Mouse (Mus musculus): ENCODE measurements at regions not wholly inside any gene's neighbourhood (a gene's known extent, or its start where the extent isn't known, plus 50 kb on each side); places are given as distances from the start of the nearest gene placed in this dataset.

GRCm38 (mm10) chr15:88244606-88245005 lies 355.5 kb upstream of the Zdhhc25 start:
- in situ Hi-C loops (cut with MboI; ENCODE audit: low sequenced_read_pairs in 2 of 2, unreplicated experiment in 2 of 2) = no loop called here

GRCm38 (mm10) chr15:88245496-88246246 lies 354.4 kb upstream of the Zdhhc25 start:
- no peaks in the 10 kb centered on the region for H3K9me3 ChIP-seq (ENCODE audit: control insufficient read depth, insufficient read depth, low read depth, low read length)
- H3K4me1 ChIP-seq (ENCODE audit: control insufficient read depth in 2 of 2, insufficient read depth in 2 of 2, low read length in 2 of 2, poor library complexity in 1 of 2) = no peaks in the 10 kb centered on the region
- no peak overlapping the region for H3K4me3 ChIP-seq (ENCODE audit: insufficient read depth in 1 of 2, low read depth in 1 of 2, low read length in 2 of 2, poor library complexity in 1 of 2, severe bottlenecking in 1 of 2)
- H3K36me3 ChIP-seq (ENCODE audit: control insufficient read depth, insufficient read depth, low read length, poor library complexity, severe bottlenecking) = no peaks in the 10 kb centered on the region
- DNase-seq (ENCODE audit: low read depth, low spot score) = no peak
- in situ Hi-C loops (cut with MboI; ENCODE audit: low sequenced_read_pairs in 2 of 2, unreplicated experiment in 2 of 2) = no loop called here
- H3K27ac ChIP-seq (ENCODE audit: insufficient read depth, low read depth, low read length, poor library complexity, severe bottlenecking) = no peak overlapping the region
- no peak for TF ChIP-seq ZC3H11A (IDR thresholded peaks at IDR 0.05; ENCODE audit: borderline replicate concordance, low read depth, low read length)
- TF ChIP-seq MAFK (IDR thresholded peaks at IDR 0.05; ENCODE audit: insufficient read depth, low read depth, low read length) = no peak
- no peak for TF ChIP-seq HCFC1 (IDR thresholded peaks at IDR 0.05; ENCODE audit: borderline replicate concordance, insufficient read depth, low read length)
- no peak for TF ChIP-seq ZNF384 (IDR thresholded peaks at IDR 0.05; ENCODE audit: low read depth, low read length)
- TF ChIP-seq CHD2 (IDR thresholded peaks at IDR 0.05; ENCODE audit: low read depth, low read length) = no peak
- H3K9ac ChIP-seq (ENCODE audit: insufficient read depth, low read depth, low read length, poor library complexity, severe bottlenecking) = no peak overlapping the region

More at GRCm38 (mm10) chr15:88244606-88245005, 355.5 kb upstream of the Zdhhc25 start:
- no peak for DNase-seq (ENCODE audit: low read depth, low spot score)
- H3K27ac ChIP-seq (ENCODE audit: insufficient read depth, low read depth, low read length, poor library complexity, severe bottlenecking) = no peak overlapping the region
- no peaks in the 10 kb centered on the region for H3K4me1 ChIP-seq (ENCODE audit: control insufficient read depth in 2 of 2, insufficient read depth in 2 of 2, low read length in 2 of 2, poor library complexity in 1 of 2)
- no peaks in the 10 kb centered on the region for H3K9me3 ChIP-seq (ENCODE audit: control insufficient read depth, insufficient read depth, low read depth, low read length)
- no peak overlapping the region for H3K9ac ChIP-seq (ENCODE audit: insufficient read depth, low read depth, low read length, poor library complexity, severe bottlenecking)
- no peaks in the 10 kb centered on the region for H3K36me3 ChIP-seq (ENCODE audit: control insufficient read depth, insufficient read depth, low read length, poor library complexity, severe bottlenecking)
- no peak overlapping the region for H3K4me3 ChIP-seq (ENCODE audit: insufficient read depth in 1 of 2, low read depth in 1 of 2, low read length in 2 of 2, poor library complexity in 1 of 2, severe bottlenecking in 1 of 2)
- TF ChIP-seq ZNF384 (IDR thresholded peaks at IDR 0.05; ENCODE audit: low read depth, low read length) (no peak), ZC3H11A (IDR thresholded peaks at IDR 0.05; ENCODE audit: borderline replicate concordance, low read depth, low read length) (no peak), CHD2 (IDR thresholded peaks at IDR 0.05; ENCODE audit: low read depth, low read length) (no peak)

GRCm38 (mm10) chr15:88247974-88248625 lies 352.0 kb upstream of the Zdhhc25 start:
- H3K36me3 ChIP-seq (ENCODE audit: control insufficient read depth, insufficient read depth, low read length, poor library complexity, severe bottlenecking) = no peaks in the 10 kb centered on the region
- no peaks in the 10 kb centered on the region for H3K4me1 ChIP-seq (ENCODE audit: control insufficient read depth in 2 of 2, insufficient read depth in 2 of 2, low read length in 2 of 2, poor library complexity in 1 of 2)
- in situ Hi-C loops (cut with MboI; ENCODE audit: low sequenced_read_pairs in 2 of 2, unreplicated experiment in 2 of 2) = no loop called here
- no peak overlapping the region for H3K9ac ChIP-seq (ENCODE audit: insufficient read depth, low read depth, low read length, poor library complexity, severe bottlenecking)
- H3K4me3 ChIP-seq (ENCODE audit: insufficient read depth in 1 of 2, low read depth in 1 of 2, low read length in 2 of 2, poor library complexity in 1 of 2, severe bottlenecking in 1 of 2) = no peak overlapping the region
- no peak for TF ChIP-seq HCFC1 (IDR thresholded peaks at IDR 0.05; ENCODE audit: borderline replicate concordance, insufficient read depth, low read length)
- no peak for TF ChIP-seq ZNF384 (IDR thresholded peaks at IDR 0.05; ENCODE audit: low read depth, low read length)
- no peak for TF ChIP-seq MAFK (IDR thresholded peaks at IDR 0.05; ENCODE audit: insufficient read depth, low read depth, low read length)
- no peak for TF ChIP-seq CHD2 (IDR thresholded peaks at IDR 0.05; ENCODE audit: low read depth, low read length)
- TF ChIP-seq ZC3H11A (IDR thresholded peaks at IDR 0.05; ENCODE audit: borderline replicate concordance, low read depth, low read length) = peak; percentile 84
- H3K9me3 ChIP-seq (ENCODE audit: control insufficient read depth, insufficient read depth, low read depth, low read length) = no peaks in the 10 kb centered on the region
- DNase-seq (ENCODE audit: low read depth, low spot score) = peak; percentile 49
- H3K27ac ChIP-seq (ENCODE audit: insufficient read depth, low read depth, low read length, poor library complexity, severe bottlenecking) = no peak overlapping the region

- no peak overlapping the region for H3K9ac ChIP-seq (ENCODE audit: insufficient read depth, low read depth, low read length, poor library complexity, severe bottlenecking)
- H3K4me1 ChIP-seq (ENCODE audit: control insufficient read depth in 2 of 2, insufficient read depth in 2 of 2, low read length in 2 of 2, poor library complexity in 1 of 2) = no peaks in the 10 kb centered on the region
- DNase-seq (ENCODE audit: low read depth, low spot score) = no peak
- in situ Hi-C loops (cut with MboI; ENCODE audit: low sequenced_read_pairs in 2 of 2, unreplicated experiment in 2 of 2) = no loop called here
- H3K27ac ChIP-seq (ENCODE audit: insufficient read depth, low read depth, low read length, poor library complexity, severe bottlenecking) = no peak overlapping the region
- H3K4me3 ChIP-seq (ENCODE audit: insufficient read depth in 1 of 2, low read depth in 1 of 2, low read length in 2 of 2, poor library complexity in 1 of 2, severe bottlenecking in 1 of 2) = no peak overlapping the region
- TF ChIP-seq ZC3H11A (IDR thresholded peaks at IDR 0.05; ENCODE audit: borderline replicate concordance, low read depth, low read length) (no peak), CHD2 (IDR thresholded peaks at IDR 0.05; ENCODE audit: low read depth, low read length) (no peak), HCFC1 (IDR thresholded peaks at IDR 0.05; ENCODE audit: borderline replicate concordance, insufficient read depth, low read length) (no peak), MAFK (IDR thresholded peaks at IDR 0.05; ENCODE audit: insufficient read depth, low read depth, low read length) (no peak), ZNF384 (IDR thresholded peaks at IDR 0.05; ENCODE audit: low read depth, low read length) (no peak)
- H3K9me3 ChIP-seq (ENCODE audit: control insufficient read depth, insufficient read depth, low read depth, low read length) = no peaks in the 10 kb centered on the region
- H3K36me3 ChIP-seq (ENCODE audit: control insufficient read depth, insufficient read depth, low read length, poor library complexity, severe bottlenecking) = no peaks in the 10 kb centered on the region
Observed at GRCm38 (mm10) chr15:88288051-88288450, 312.1 kb upstream of the Zdhhc25 start.

Measured in ES-E14 (cell line).